Mouse (Mus musculus): ENCODE measurements around the gene Olfr1193. TPM values are rescaled to one million over a fixed set of nuclear protein-coding genes. Genes with fewer than 3 reads are reported as not detected.
"Not testable (repeated sequence)": the region's sequence is repeated elsewhere in the genome, so short reads cannot be mapped to it uniquely, and the experiment has no call there.

Olfr1193 gene
- 0.45 TPM in 1 of 2 replicates, not detected in the other for polyA plus RNA-seq (2012; ENCODE audit: insufficient read depth, insufficient read length, missing spikeins)

- not testable (repeated sequence) for H3K27ac ChIP-seq (ENCODE audit: insufficient read depth, low read depth, low read length); H3K4me1 ChIP-seq (ENCODE audit: control insufficient read depth, insufficient read depth, low read length); H3K4me3 ChIP-seq (ENCODE audit: insufficient read depth, low read length)
Observed at GRCm38 (mm10) chr2:88675328-88675727, at the start of gene Olfr1193. Gene Olfr1193, plus strand, starts transcription at chr2:88675628.

- not testable (repeated sequence) for H3K27ac ChIP-seq (ENCODE audit: insufficient read depth, low read depth, low read length); H3K4me1 ChIP-seq (ENCODE audit: control insufficient read depth, insufficient read depth, low read length); H3K4me3 ChIP-seq (ENCODE audit: insufficient read depth, low read length)
Observed at GRCm38 (mm10) chr2:88640242-88640641, 35.2 kb upstream of the Olfr1193 start, which contains the start of gene Olfr1191-ps1. Gene Olfr1191-ps1, plus strand, starts transcription at chr2:88640542.

- Histone ChIP-seq H3K4me3 (ENCODE audit: insufficient read depth, low read length) (no peak within 1 kb of the TSS), H3K4me1 (ENCODE audit: control insufficient read depth, insufficient read depth, low read length) (no peaks in the 10 kb centered on the region), H3K27ac (ENCODE audit: insufficient read depth, low read depth, low read length) (no peak within 1 kb of the TSS)
- no peak for TF ChIP-seq CTCF (IDR thresholded peaks at IDR 0.05; ENCODE audit: low read depth, low read length)
- no peak for TF ChIP-seq POLR2A (IDR thresholded peaks at IDR 0.05; ENCODE audit: borderline replicate concordance, low read depth, low read length)
Observed at GRCm38 (mm10) chr2:88648209-88648608, 27.2 kb upstream of the Olfr1193 start, which contains the start of gene Olfr1192-ps1. Gene Olfr1192-ps1, plus strand, starts transcription at chr2:88648509.

DNA sequence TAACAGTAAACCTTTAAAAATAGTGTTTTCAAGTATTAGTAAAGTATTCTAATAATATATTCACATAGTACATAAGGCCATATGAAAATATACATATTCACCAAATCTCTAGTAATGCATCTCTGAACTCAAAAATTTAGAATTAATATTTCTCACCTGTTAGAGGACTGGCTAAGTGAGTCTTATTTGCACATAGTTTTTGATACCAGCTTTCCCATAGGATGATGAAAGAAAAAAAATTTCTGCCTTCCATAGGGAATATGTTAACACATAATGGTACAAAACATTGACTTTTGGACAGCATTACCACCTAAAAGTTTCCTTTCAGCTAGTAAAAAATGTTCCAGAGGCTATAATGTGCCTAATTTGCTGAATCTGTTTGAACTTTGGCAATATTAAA lies 13.7 kb downstream of the Olfr1193 start, which contains the start of gene Olfr1195:
Gene Olfr1195, minus strand, starts transcription at position 101 of the 400 bp plus-strand sequence.
- Histone ChIP-seq H3K27ac (ENCODE audit: insufficient read depth, low read depth, low read length) (no peak within 1 kb of the TSS), H3K4me3 (ENCODE audit: insufficient read depth, low read length) (no peak within 1 kb of the TSS), H3K4me1 (ENCODE audit: control insufficient read depth, insufficient read depth, low read length) (no peaks in the 10 kb centered on the region)

DNA sequence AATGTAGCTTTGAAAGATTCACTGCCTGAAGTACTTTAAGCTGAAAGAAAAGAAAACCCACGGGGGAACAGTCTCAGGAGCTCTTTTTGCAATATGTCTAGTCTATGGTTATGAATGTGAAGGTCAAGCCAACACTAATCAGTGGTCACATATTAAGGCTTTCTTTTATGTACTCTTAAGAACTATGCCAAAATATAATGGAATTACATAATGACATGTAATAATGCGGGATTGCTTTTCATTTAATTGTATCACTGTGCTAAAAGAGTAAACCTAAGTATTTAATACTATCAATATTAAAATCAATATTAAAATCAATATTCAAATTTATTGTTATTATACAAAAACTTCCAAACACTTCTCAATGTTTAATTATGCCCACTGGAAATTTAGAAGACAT lies 29.1 kb downstream of the Olfr1193 start, which contains the start of gene Olfr1196:
Gene Olfr1196, minus strand, starts transcription at position 101 of the 400 bp plus-strand sequence.
- Histone ChIP-seq H3K27ac (ENCODE audit: insufficient read depth, low read depth, low read length) (no peak within 1 kb of the TSS), H3K4me3 (ENCODE audit: insufficient read depth, low read length) (no peak within 1 kb of the TSS), H3K4me1 (ENCODE audit: control insufficient read depth, insufficient read depth, low read length) (no peaks in the 10 kb centered on the region)
- TF ChIP-seq CTCF (IDR thresholded peaks at IDR 0.05; ENCODE audit: low read depth, low read length) (no peak), POLR2A (IDR thresholded peaks at IDR 0.05; ENCODE audit: borderline replicate concordance, low read depth, low read length) (no peak)

More for the DNA sequence above, 13.7 kb downstream of the Olfr1193 start, which contains the start of gene Olfr1195:
- TF ChIP-seq CTCF (IDR thresholded peaks at IDR 0.05; ENCODE audit: low read depth, low read length) (no peak), POLR2A (IDR thresholded peaks at IDR 0.05; ENCODE audit: borderline replicate concordance, low read depth, low read length) (no peak)

Other genes starting within 250 kb of the Olfr1193 start
- gene Olfr1181, start 249.5 kb upstream of the Olfr1193 start, polyA plus RNA-seq (2012; ENCODE audit: insufficient read depth, insufficient read length, missing spikeins): not detected in 2 replicates
- gene Gm13757, start 226.5 kb upstream of the Olfr1193 start, polyA plus RNA-seq (2012; ENCODE audit: insufficient read depth, insufficient read length, missing spikeins): not detected in 2 replicates
- 0.07 and 0.13 TPM in 2 replicates for gene Olfr1183, start 220.8 kb upstream of the Olfr1193 start, polyA plus RNA-seq (2012; ENCODE audit: insufficient read depth, insufficient read length, missing spikeins)
- gene Olfr1184, start 192.0 kb upstream of the Olfr1193 start, polyA plus RNA-seq (2012; ENCODE audit: insufficient read depth, insufficient read length, missing spikeins): not detected in 2 replicates
- gene Olfr1185-ps1, start 182.3 kb upstream of the Olfr1193 start, polyA plus RNA-seq (2012; ENCODE audit: insufficient read depth, insufficient read length, missing spikeins): not detected in 2 replicates
- not detected in 2 replicates for gene Olfr1186, start 157.1 kb upstream of the Olfr1193 start, polyA plus RNA-seq (2012; ENCODE audit: insufficient read depth, insufficient read length, missing spikeins)
- gene Olfr1188, start 118.7 kb upstream of the Olfr1193 start, polyA plus RNA-seq (2012; ENCODE audit: insufficient read depth, insufficient read length, missing spikeins): not detected in 2 replicates
- not detected in 2 replicates for gene Olfr1189, start 89.2 kb upstream of the Olfr1193 start, polyA plus RNA-seq (2012; ENCODE audit: insufficient read depth, insufficient read length, missing spikeins)
- gene Olfr1191-ps1, start 35.1 kb upstream of the Olfr1193 start, polyA plus RNA-seq (2012; ENCODE audit: insufficient read depth, insufficient read length, missing spikeins): 0.12 TPM in 1 of 2 replicates, not detected in the other
- 0.12 TPM in 1 of 2 replicates, not detected in the other for gene Olfr1192-ps1, start 27.1 kb upstream of the Olfr1193 start, polyA plus RNA-seq (2012; ENCODE audit: insufficient read depth, insufficient read length, missing spikeins)
- not detected in 2 replicates for gene Olfr1195, start 13.6 kb downstream of the Olfr1193 start, polyA plus RNA-seq (2012; ENCODE audit: insufficient read depth, insufficient read length, missing spikeins)
- gene Olfr1196, start 29.0 kb downstream of the Olfr1193 start, polyA plus RNA-seq (2012; ENCODE audit: insufficient read depth, insufficient read length, missing spikeins): not detected in 2 replicates
- not detected in 2 replicates for gene Olfr1197, start 56.7 kb downstream of the Olfr1193 start, polyA plus RNA-seq (2012; ENCODE audit: insufficient read depth, insufficient read length, missing spikeins)
- gene Olfr1198, start 75.7 kb downstream of the Olfr1193 start, polyA plus RNA-seq (2012; ENCODE audit: insufficient read depth, insufficient read length, missing spikeins): not detected in 2 replicates
- gene Olfr1199, start 84.8 kb downstream of the Olfr1193 start, polyA plus RNA-seq (2012; ENCODE audit: insufficient read depth, insufficient read length, missing spikeins): not detected in 2 replicates
- gene Olfr1200, start 94.9 kb downstream of the Olfr1193 start, polyA plus RNA-seq (2012; ENCODE audit: insufficient read depth, insufficient read length, missing spikeins): not detected in 2 replicates
- not detected in 2 replicates for gene Olfr1201, start 117.4 kb downstream of the Olfr1193 start, polyA plus RNA-seq (2012; ENCODE audit: insufficient read depth, insufficient read length, missing spikeins)
- not detected in 2 replicates for gene Olfr1202, start 138.9 kb downstream of the Olfr1193 start, polyA plus RNA-seq (2012; ENCODE audit: insufficient read depth, insufficient read length, missing spikeins)
- gene Olfr1205, start 154.1 kb downstream of the Olfr1193 start, polyA plus RNA-seq (2012; ENCODE audit: insufficient read depth, insufficient read length, missing spikeins): not detected in 2 replicates
- gene Olfr1204, start 173.7 kb downstream of the Olfr1193 start, polyA plus RNA-seq (2012; ENCODE audit: insufficient read depth, insufficient read length, missing spikeins): not detected in 2 replicates
- gene Olfr1206, start 187.6 kb downstream of the Olfr1193 start, polyA plus RNA-seq (2012; ENCODE audit: insufficient read depth, insufficient read length, missing spikeins): not detected in 2 replicates
- not detected in 2 replicates for gene Olfr1208, start 226.7 kb downstream of the Olfr1193 start, polyA plus RNA-seq (2012; ENCODE audit: insufficient read depth, insufficient read length, missing spikeins)
- gene Olfr1209, start 239.5 kb downstream of the Olfr1193 start, polyA plus RNA-seq (2012; ENCODE audit: insufficient read depth, insufficient read length, missing spikeins): not detected in 2 replicates

All from bone marrow macrophage, adult 2 months (primary cell).